12 mouse cellular contexts compared by ENCODE assay signal in the genomic region with DNA sequence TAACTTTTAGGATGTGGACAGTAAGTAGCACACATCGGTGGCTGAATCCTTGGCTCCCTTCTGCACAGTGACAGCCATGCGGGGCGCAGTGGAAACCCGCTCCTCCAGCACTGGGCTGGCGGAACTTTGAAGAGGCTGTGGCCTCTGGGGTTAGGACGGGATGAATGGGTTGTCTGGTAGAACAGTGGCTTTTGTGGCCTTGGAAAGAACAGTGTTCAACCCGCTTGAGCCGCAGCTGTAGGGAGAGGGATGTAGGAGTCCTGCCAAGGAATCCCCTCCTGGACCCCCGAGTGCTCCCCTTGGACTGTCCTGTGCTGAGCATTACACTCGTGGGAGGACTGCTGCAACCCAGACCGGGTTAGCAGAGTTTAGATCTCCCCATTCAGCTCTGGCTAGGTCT. TPM values are rescaled to one million over a fixed set of nuclear protein-coding genes. Genes with fewer than 3 reads are reported as not detected.
DNase-seq lines count a peak whose midpoint lies in the region; ATAC-seq and TF ChIP-seq lines count a peak whose summit lies in the region.
"Had no signal": no experiment of that assay in that cellular context is flagged by ENCODE, and none has a peak within 500 bp of the region (broad histone marks: within the 10 kb centered on the region; RNA-seq: fewer than 3 reads in every experiment).

No protein-coding gene starts in this region.

- H3K9me3 ChIP-seq in embryonic facial prominence, embryonic 13.5 days = no peaks in the 10 kb centered on the region
- no peaks in the 10 kb centered on the region for H3K9me3 ChIP-seq in hindbrain, postnatal 0 days (ENCODE audit: low read length)
- H3K9me3 ChIP-seq in neural tube, embryonic 15.5 days (replicated peaks) = no peaks in the 10 kb centered on the region

- TF ChIP-seq POLR2A in kidney, adult 2 months (IDR thresholded peaks at IDR 0.05; ENCODE audit: low read depth, low read length) = no peak

- no peak for DNase-seq in layer of hippocampus, adult 2 months (ENCODE audit: low spot score in 2 of 2)
- DNase-seq in layer of hippocampus, postnatal 25 days (ENCODE audit: extremely low spot score in 1 of 2, low spot score in 1 of 2) = no peak
- DNase-seq in hindbrain, postnatal 0 days (ENCODE audit: low spot score) = no peak
- DNase-seq in right cerebral cortex, postnatal 25 days = no peak
- DNase-seq in frontal cortex, postnatal 14 days (ENCODE audit: low spot score in 2 of 2) = no peak
- DNase-seq in kidney, adult 2 months = no peak
- DNase-seq: heart, postnatal 10 days; lung, postnatal 36 days; right cerebral cortex, adult 18-20 months; thymus, adult 18-20 months had no signal

- H3K27ac ChIP-seq in layer of hippocampus, adult 2 months = 0 out of 2 replicates have a peak overlapping the region, but pooled peaks have one; percentile 14
- no peak overlapping the region for H3K27ac ChIP-seq in embryonic facial prominence, embryonic 13.5 days
- H3K27ac ChIP-seq in hindbrain, postnatal 0 days = no peak overlapping the region
- no peak overlapping the region for H3K27ac ChIP-seq in neural tube, embryonic 15.5 days (replicated peaks)
- H3K27ac ChIP-seq in kidney, adult 2 months (ENCODE audit: insufficient read depth, low read depth, low read length) = no peak overlapping the region

- under 1% methylated on average over 11 of the region's 11 CpGs for WGBS in embryonic facial prominence, embryonic 13.5 days
- 2% methylated on average over 11 of the region's 11 CpGs for WGBS in hindbrain, postnatal 0 days
- under 1% methylated on average over 11 of the region's 11 CpGs for WGBS in neural tube, embryonic 15.5 days
- WGBS in kidney, adult 2 months = 5% methylated on average over 11 of the region's 11 CpGs

- H3K4me2 ChIP-seq in embryonic facial prominence, embryonic 13.5 days = peak overlapping the region; percentile 67; the same call in 1 of the 2 replicates
- no peak overlapping the region for H3K4me2 ChIP-seq in hindbrain, postnatal 0 days (ENCODE audit: low read depth, low read length)
- peak overlapping the region; percentile 55; the same call in 1 of the 2 replicates for H3K4me2 ChIP-seq in neural tube, embryonic 15.5 days

- H3K27me3 ChIP-seq in embryonic facial prominence, embryonic 13.5 days = peaks cover 92% of the 10 kb centered on the region
- H3K27me3 ChIP-seq in hindbrain, postnatal 0 days (ENCODE audit: insufficient read depth, low read length) = peaks cover 81% of the 10 kb centered on the region
- peaks cover 74% of the 10 kb centered on the region for H3K27me3 ChIP-seq in neural tube, embryonic 15.5 days (replicated peaks)
- H3K27me3 ChIP-seq in kidney, adult 2 months (replicated peaks; ENCODE audit: control insufficient read depth, insufficient read depth, low read length) = peaks cover 15% of the 10 kb centered on the region

- H3K4me1 ChIP-seq in embryonic facial prominence, embryonic 13.5 days = peaks cover 32% of the 10 kb centered on the region
- H3K4me1 ChIP-seq in hindbrain, postnatal 0 days (ENCODE audit: insufficient read depth, low read length) = 0 out of 2 replicates have a peak, but pooled peaks cover 2% of the 10 kb centered on the region
- H3K4me1 ChIP-seq in neural tube, embryonic 15.5 days = peaks cover 33% of the 10 kb centered on the region
- 0 out of 2 replicates have a peak, but pooled peaks cover 4% of the 10 kb centered on the region for H3K4me1 ChIP-seq in kidney, adult 2 months (ENCODE audit: control insufficient read depth, insufficient read depth, low read length)

- H3K9ac ChIP-seq in embryonic facial prominence, embryonic 13.5 days = peak overlapping the region; percentile 65
- H3K9ac ChIP-seq in hindbrain, postnatal 0 days (replicated peaks; ENCODE audit: low read length) = no peak overlapping the region
- H3K9ac ChIP-seq in neural tube, embryonic 15.5 days (replicated peaks) = no peak overlapping the region

- TF ChIP-seq CTCF in layer of hippocampus, adult 2 months (conservative IDR thresholded peaks at IDR 0.05) = no peak
- no peak for TF ChIP-seq CTCF in hindbrain, postnatal 0 days (IDR thresholded peaks at IDR 0.05; ENCODE audit: low read depth)
- TF ChIP-seq CTCF in kidney, adult 2 months (conservative IDR thresholded peaks at IDR 0.05; ENCODE audit: insufficient read depth, insufficient read length, low read depth, low read length) = no peak

- no peaks in the 10 kb centered on the region for H3K36me3 ChIP-seq in embryonic facial prominence, embryonic 13.5 days
- no peaks in the 10 kb centered on the region for H3K36me3 ChIP-seq in hindbrain, postnatal 0 days (ENCODE audit: insufficient read depth, low read length)
- no peaks in the 10 kb centered on the region for H3K36me3 ChIP-seq in neural tube, embryonic 15.5 days
- H3K36me3 ChIP-seq in kidney, adult 2 months (ENCODE audit: control insufficient read depth, insufficient read depth, low read length) = no peaks in the 10 kb centered on the region

- peak overlapping the region; percentile 4; the same call in 1 of the 2 replicates for H3K4me3 ChIP-seq in layer of hippocampus, adult 2 months
- H3K4me3 ChIP-seq in embryonic facial prominence, embryonic 13.5 days = peak overlapping the region; percentile 45
- H3K4me3 ChIP-seq in hindbrain, postnatal 0 days (ENCODE audit: low read length) = peak overlapping the region; percentile 34; the same call in 1 of the 2 replicates
- peak overlapping the region; percentile 39 for H3K4me3 ChIP-seq in neural tube, embryonic 15.5 days (replicated peaks)
- H3K4me3 ChIP-seq in kidney, adult 2 months (ENCODE audit: insufficient read depth, low read depth, low read length) = no peak overlapping the region

- ATAC-seq in embryonic facial prominence, embryonic 13.5 days (ENCODE audit: insufficient number of reproducible peaks, insufficient read depth, low FRiP score, low TSS enrichment, low read depth) = no peak
- ATAC-seq in hindbrain, postnatal 0 days = no peak
- 0 out of 2 replicates have a peak, but pooled peaks have one; percentile 8 for ATAC-seq in neural tube, embryonic 15.5 days (ENCODE audit: low FRiP score)

RNA-seq across cellular contexts. Expression of gene Sp8, which starts 3.9 kb away (rescaled TPM):
- total RNA-seq in layer of hippocampus, adult 2 months (2021) = 1 to 10 TPM; 1.6 to 2.0 TPM
- 1 to 10 TPM; 1.5 to 2.6 TPM for total RNA-seq in layer of hippocampus, postnatal 25 days (2021)
- 3.2 and 5.2 TPM in 2 replicates for polyA plus RNA-seq in embryonic facial prominence, embryonic 13.5 days (2015; fragmentation: Nextera tagmentation; extraction: Ambion mirVana)
- 3.9 and 4.4 TPM in 2 replicates for total RNA-seq in hindbrain, postnatal 0 days (2014; rRNA removed)
- 1.8 and 2.0 TPM in 2 replicates for polyA plus RNA-seq in hindbrain, postnatal 0 days (2015; fragmentation: Nextera tagmentation; extraction: Ambion mirVana)
- polyA plus RNA-seq in neural tube, embryonic 15.5 days (2015; fragmentation: Nextera tagmentation; extraction: Ambion mirVana) = 3.4 and 4.0 TPM in 2 replicates
- polyA plus RNA-seq in kidney, adult 2 months (2012; rRNA removed) = not detected in 2 replicates
- total RNA-seq: heart, postnatal 10 days had no signal
